Mouse (Mus musculus) forebrain, embryonic 10.5 days (tissue): ENCODE results near the gene Shb. TPM values are rescaled to one million over a fixed set of nuclear protein-coding genes. Genes with fewer than 3 reads are reported as not detected.

Experiments
- DNase-seq: peaks from one replicate; pipeline ENCODE4 v3.0.0-alpha.2; 2017; ENCODE audit warnings: low spot score; ENCODE audit errors: extremely low spot score
- H3K27ac ChIP-seq: fragments of 300-500 bp; sonication (generic); 2 replicates; pipeline ENCODE4 v1.5.1; 2016; ENCODE audit warnings: mild to moderate bottlenecking
- H3K27me3 ChIP-seq: fragments of 300-500 bp; sonication (generic); 2 replicates; pipeline ENCODE4 v1.6.1; 2016; ENCODE audit warnings: mild to moderate bottlenecking; ENCODE audit not compliant: poor library complexity, severe bottlenecking
- H3K36me3 ChIP-seq: fragments of 300-500 bp; sonication (generic); replicated peaks from 2 replicates; pipeline ENCODE4 v1.6.1; 2016; ENCODE audit warnings: mild to moderate bottlenecking, moderate library complexity
- H3K4me1 ChIP-seq: fragments of 300-500 bp; sonication (generic); 2 replicates; pipeline ENCODE4 v1.6.1; 2016
- H3K4me3 ChIP-seq: fragments of 300-500 bp; sonication (generic); 2 replicates; pipeline ENCODE4 v1.5.1; 2016; ENCODE audit warnings: mild to moderate bottlenecking, moderate library complexity
- H3K9me3 ChIP-seq: fragments of 300-500 bp; sonication (generic); 2 replicates; pipeline ENCODE4 v1.6.1; 2016; ENCODE audit warnings: mild to moderate bottlenecking, moderate library complexity
- WGBS: fragments of 180-500 bp; shearing (Covaris S2); methylation state at CpG from one replicate; pipeline ENCODE4 v1.1.7; 2016; 5-methylcytosine and 5-hydroxymethylcytosine counted together
- polyA plus RNA-seq: library from polyadenylated mRNA; unstranded; fragments of >200 nt; fragmentation: Nextera tagmentation; extraction: Ambion mirVana; gene quantifications from 2 replicates; pipeline ENCODE4 v1.2.1, GENCODE M21; 2016

Gene Shb
- polyA plus RNA-seq, 1 experiment from 2014 or later: 3.0 TPM

DNA sequence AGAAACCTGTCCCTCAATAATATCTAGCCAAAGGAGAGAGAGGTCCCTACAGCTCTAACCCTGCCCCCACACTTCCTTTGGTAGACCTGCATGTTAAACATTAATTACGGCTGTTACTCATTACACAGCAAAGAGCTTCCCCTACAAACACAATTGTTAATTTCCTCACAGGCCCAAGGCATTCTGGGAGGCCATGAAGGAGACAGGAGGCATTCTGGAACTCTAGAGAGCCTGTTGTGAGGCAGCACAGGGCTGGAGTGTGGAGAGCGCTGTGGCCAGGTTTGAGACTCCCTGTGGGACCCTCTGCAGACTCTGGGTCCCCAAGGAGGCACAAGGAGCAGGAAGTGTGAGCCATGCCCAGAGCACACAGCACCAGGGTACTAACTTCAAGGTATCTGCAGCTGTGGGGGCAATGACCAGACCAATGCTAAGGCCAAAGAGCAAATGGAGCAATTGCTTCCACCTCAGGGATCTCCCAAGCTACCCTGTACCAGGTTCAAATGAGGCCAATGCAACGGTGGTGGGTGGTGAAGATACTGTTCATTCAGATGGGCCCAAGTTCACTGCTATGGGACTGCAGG lies 78.9 kb downstream of the Shb start:
- Histone ChIP-seq H3K36me3 (peaks cover 28% of the 10 kb centered on the region), H3K27ac (peak overlapping the region; percentile 67; the same call in 1 of the 2 replicates), H3K4me3 (no peak overlapping the region), H3K9me3 (no peaks in the 10 kb centered on the region), H3K27me3 (peaks cover 9% of the 10 kb centered on the region; the same call in 1 of the 2 replicates), H3K4me1 (peaks cover 55% of the 10 kb centered on the region)
- no peak for DNase-seq
- 71% methylated on average over 3 of the region's 3 CpGs for WGBS

- Histone ChIP-seq H3K27me3 (peaks cover 10% of the 10 kb centered on the region; the same call in 1 of the 2 replicates), H3K4me3 (no peak overlapping the region), H3K36me3 (peaks cover 21% of the 10 kb centered on the region), H3K4me1 (peaks cover 56% of the 10 kb centered on the region), H3K27ac (peak overlapping the region; percentile 67; the same call in 1 of the 2 replicates), H3K9me3 (no peaks in the 10 kb centered on the region)
- DNase-seq: no peak
- 75% methylated on average over 7 of the region's 7 CpGs for WGBS
These were observed 79.6 kb downstream of the Shb start for GRCm38 (mm10) chr4:45452569-45453111.

DNA sequence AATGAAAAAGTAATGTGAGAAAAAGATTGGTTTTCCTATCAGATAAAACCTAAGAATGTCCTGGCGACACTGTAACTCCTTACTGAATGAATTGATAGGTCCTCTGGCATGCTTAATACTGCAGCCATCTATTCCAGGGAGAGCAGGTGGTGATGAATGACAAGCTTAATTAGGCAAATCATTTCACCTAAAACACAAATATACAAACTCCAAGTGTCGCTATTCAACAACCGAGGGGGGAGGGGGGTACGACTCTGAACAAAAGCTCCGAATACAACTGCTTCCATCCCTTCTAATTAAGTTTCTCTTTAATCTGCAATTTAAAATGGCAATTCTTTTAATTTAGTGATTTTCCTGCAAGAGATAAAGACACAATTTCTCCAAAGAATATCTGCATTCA lies 83.3 kb downstream of the Shb start:
- DNase-seq: no peak
- H3K27ac ChIP-seq: no peak overlapping the region
- peaks cover 74% of the 10 kb centered on the region for H3K4me1 ChIP-seq
- WGBS: 71% methylated on average over 5 of the region's 5 CpGs
- no peaks in the 10 kb centered on the region for H3K9me3 ChIP-seq
- H3K27me3 ChIP-seq: peaks cover 29% of the 10 kb centered on the region
- peaks cover 33% of the 10 kb centered on the region for H3K36me3 ChIP-seq
- H3K4me3 ChIP-seq: no peak overlapping the region

- Histone ChIP-seq H3K9me3 (no peaks in the 10 kb centered on the region), H3K4me3 (no peak overlapping the region), H3K36me3 (peaks cover 37% of the 10 kb centered on the region), H3K4me1 (peaks cover 71% of the 10 kb centered on the region), H3K27me3 (peaks cover 29% of the 10 kb centered on the region), H3K27ac (no peak overlapping the region)
- 83% methylated on average over 7 of the region's 7 CpGs for WGBS
- no peak for DNase-seq
These were observed 83.8 kb downstream of the Shb start for GRCm38 (mm10) chr4:45448481-45448880.

DNA sequence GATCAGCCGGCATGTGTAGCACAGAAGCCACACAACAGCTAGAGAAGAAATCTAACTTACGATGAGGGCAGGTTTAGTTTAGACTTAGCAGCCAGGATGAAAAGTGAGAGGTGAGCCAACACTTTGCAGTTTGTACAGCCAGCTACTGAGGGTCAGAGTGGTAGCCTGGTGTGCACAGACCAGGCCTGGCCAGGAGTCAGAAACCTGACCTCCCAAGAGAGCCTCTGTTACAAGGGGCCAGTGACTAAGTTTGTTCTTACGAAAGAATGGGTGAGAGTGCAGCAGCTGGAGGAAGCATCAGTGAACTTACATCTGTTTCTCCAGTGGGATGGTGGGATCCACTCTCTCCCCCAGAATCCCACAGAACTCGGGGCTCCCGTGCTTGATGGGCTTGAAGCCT lies 85.1 kb downstream of the Shb start:
- Histone ChIP-seq H3K9me3 (no peaks in the 10 kb centered on the region), H3K27ac (no peak overlapping the region)

GRCm38 (mm10) chr4:45445235-45445634 lies 87.0 kb downstream of the Shb start:
- H3K27ac ChIP-seq: no peak overlapping the region
- peaks cover 63% of the 10 kb centered on the region for H3K4me1 ChIP-seq
- no peak overlapping the region for H3K4me3 ChIP-seq
- no peak for DNase-seq
- no peaks in the 10 kb centered on the region for H3K9me3 ChIP-seq
- peaks cover 61% of the 10 kb centered on the region for H3K36me3 ChIP-seq
- H3K27me3 ChIP-seq: peaks cover 20% of the 10 kb centered on the region
- WGBS: 76% methylated on average over 3 of the region's 3 CpGs

More for the DNA sequence above, 85.1 kb downstream of the Shb start:
- no peak overlapping the region for H3K4me3 ChIP-seq
- peaks cover 47% of the 10 kb centered on the region for H3K36me3 ChIP-seq
- peaks cover 71% of the 10 kb centered on the region for H3K4me1 ChIP-seq
- WGBS: 91% methylated on average over 5 of the region's 5 CpGs
- DNase-seq: no peak
- peaks cover 29% of the 10 kb centered on the region for H3K27me3 ChIP-seq

GRCm38 (mm10) chr4:45444813-45445212 lies 87.5 kb downstream of the Shb start:
- Histone ChIP-seq H3K36me3 (peaks cover 65% of the 10 kb centered on the region), H3K9me3 (no peaks in the 10 kb centered on the region), H3K4me1 (peaks cover 59% of the 10 kb centered on the region), H3K27me3 (peaks cover 20% of the 10 kb centered on the region), H3K4me3 (no peak overlapping the region), H3K27ac (0 out of 2 replicates have a peak overlapping the region, but pooled peaks have one; percentile 20)
- 76% methylated on average over 4 of the region's 4 CpGs for WGBS
- no peak for DNase-seq

DNA sequence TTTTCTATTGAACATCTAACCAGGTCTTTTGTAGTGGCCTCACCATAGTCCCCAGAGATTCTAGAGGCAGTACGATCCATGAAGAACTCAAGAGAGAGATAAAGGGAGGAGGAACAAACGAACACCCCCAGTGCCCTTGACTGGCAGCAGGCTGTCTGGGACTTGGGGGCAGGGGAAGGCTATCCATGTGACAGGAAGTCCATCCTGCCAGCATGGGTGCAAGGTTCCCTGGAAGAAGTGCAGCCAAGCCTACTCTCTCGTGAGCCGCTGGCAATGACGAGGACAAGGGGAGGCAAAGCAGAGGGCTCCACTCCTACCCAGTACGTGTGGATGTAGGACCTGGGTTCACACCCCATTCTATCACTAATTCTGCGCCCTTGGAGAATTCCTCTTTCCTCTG lies 88.6 kb downstream of the Shb start:
- peaks cover 67% of the 10 kb centered on the region for H3K36me3 ChIP-seq
- 92% methylated on average over 7 of the region's 7 CpGs for WGBS
- no peak overlapping the region for H3K27ac ChIP-seq
- DNase-seq: no peak
- H3K4me3 ChIP-seq: no peak overlapping the region
- peaks cover 54% of the 10 kb centered on the region for H3K4me1 ChIP-seq
- no peaks in the 10 kb centered on the region for H3K9me3 ChIP-seq
- H3K27me3 ChIP-seq: peaks cover 20% of the 10 kb centered on the region

DNA sequence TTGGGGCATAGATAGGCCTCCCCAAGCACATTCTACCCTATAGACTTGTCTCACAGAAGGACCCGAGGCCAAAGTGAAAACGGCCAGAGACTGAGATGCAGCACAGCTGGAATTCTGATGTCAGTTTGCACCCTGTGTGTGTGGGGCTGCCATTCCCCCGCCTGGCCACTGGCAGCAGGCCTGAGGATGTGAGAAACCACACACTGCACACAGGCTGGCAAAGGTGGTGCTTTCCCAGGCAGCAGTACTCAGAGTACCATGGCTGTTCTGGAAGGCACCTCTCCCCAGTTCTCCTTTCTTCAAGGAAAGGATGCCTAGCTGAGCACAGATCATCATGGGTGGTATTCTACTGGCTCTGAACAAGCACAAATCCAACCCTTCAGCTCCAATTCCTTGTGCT lies 90.0 kb downstream of the Shb start:
- DNase-seq: no peak
- peak overlapping the region; percentile 4; the same call in 1 of the 2 replicates for H3K27ac ChIP-seq
- peaks cover 15% of the 10 kb centered on the region for H3K27me3 ChIP-seq
- peaks cover 65% of the 10 kb centered on the region for H3K36me3 ChIP-seq
- WGBS: 78% methylated on average over 3 of the region's 3 CpGs
- no peaks in the 10 kb centered on the region for H3K9me3 ChIP-seq
- peaks cover 57% of the 10 kb centered on the region for H3K4me1 ChIP-seq
- H3K4me3 ChIP-seq: no peak overlapping the region

DNA sequence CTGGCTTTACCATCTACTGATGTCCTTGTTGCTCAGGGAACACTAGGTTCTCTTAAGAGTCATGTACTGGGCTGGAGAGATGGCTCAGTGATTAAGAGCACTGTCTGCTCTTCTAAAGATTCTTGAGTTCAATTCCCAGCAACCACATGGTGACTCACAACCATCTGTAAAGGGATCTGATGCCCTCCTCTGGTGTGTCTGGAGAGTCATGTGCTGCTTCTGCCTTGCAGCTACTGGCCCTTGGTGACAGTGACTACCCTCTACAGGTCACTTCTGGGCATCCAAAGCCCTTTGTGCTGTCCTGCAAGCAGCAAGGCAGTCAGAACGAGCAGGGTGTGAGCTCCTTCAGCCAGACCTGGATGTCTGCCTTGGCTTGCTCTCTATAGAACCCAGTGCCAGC lies 90.5 kb downstream of the Shb start:
- H3K9me3 ChIP-seq: no peaks in the 10 kb centered on the region
- peak overlapping the region; percentile 4; the same call in 1 of the 2 replicates for H3K27ac ChIP-seq
- peaks cover 62% of the 10 kb centered on the region for H3K4me1 ChIP-seq
- peaks cover 60% of the 10 kb centered on the region for H3K36me3 ChIP-seq
- DNase-seq: no peak
- no peak overlapping the region for H3K4me3 ChIP-seq
- 65% methylated on average over 1 of the region's 1 CpGs for WGBS
- H3K27me3 ChIP-seq: peaks cover 11% of the 10 kb centered on the region

- no peak for DNase-seq
- Histone ChIP-seq H3K27ac (peak overlapping the region; percentile 3; the same call in 1 of the 2 replicates), H3K4me1 (peaks cover 67% of the 10 kb centered on the region), H3K36me3 (peaks cover 37% of the 10 kb centered on the region), H3K9me3 (no peaks in the 10 kb centered on the region), H3K27me3 (no peaks in the 10 kb centered on the region; the same call in 1 of the 2 replicates), H3K4me3 (no peak overlapping the region)
- 75% methylated on average over 5 of the region's 5 CpGs for WGBS
These were observed 93.0 kb downstream of the Shb start for GRCm38 (mm10) chr4:45439281-45439680.

GRCm38 (mm10) chr4:45437010-45437409 lies 95.3 kb downstream of the Shb start:
- Histone ChIP-seq H3K27ac (peak overlapping the region; percentile 48), H3K36me3 (peaks cover 18% of the 10 kb centered on the region), H3K27me3 (no peaks in the 10 kb centered on the region; the same call in 1 of the 2 replicates), H3K4me1 (peaks cover 69% of the 10 kb centered on the region), H3K9me3 (no peaks in the 10 kb centered on the region), H3K4me3 (no peak overlapping the region)
- DNase-seq: no peak
- 65% methylated on average over 3 of the region's 3 CpGs for WGBS

- Histone ChIP-seq H3K27ac (peak overlapping the region; percentile 41; the same call in 1 of the 2 replicates), H3K4me3 (no peak overlapping the region), H3K36me3 (peaks cover 18% of the 10 kb centered on the region), H3K9me3 (no peaks in the 10 kb centered on the region), H3K4me1 (peaks cover 68% of the 10 kb centered on the region), H3K27me3 (no peaks in the 10 kb centered on the region; the same call in 1 of the 2 replicates)
- WGBS: 73% methylated on average over 6 of the region's 7 CpGs
- no peak for DNase-seq
These were observed 95.8 kb downstream of the Shb start for GRCm38 (mm10) chr4:45436383-45436913.
